Mouse (Mus musculus) CH12.LX (cell line): ENCODE measurements at regions not wholly inside any gene's neighbourhood (a gene's known extent, or its start where the extent isn't known, plus 50 kb on each side); places are given as distances from the start of the nearest gene placed in this dataset.

ENCODE experiments used
- DNase-seq: peaks from one replicate; pipeline ENCODE4 v3.0.0-alpha.2; 2013; ENCODE audit errors: extremely low read depth
- H3K27ac ChIP-seq: 2 replicates; pipeline ENCODE4 v1.5.1; 2012; ENCODE audit warnings: low read depth, mild to moderate bottlenecking, control low read depth, moderate library complexity; ENCODE audit not compliant: insufficient read depth
- H3K27me3 ChIP-seq: replicated peaks from 2 replicates; pipeline ENCODE3; 2012; ENCODE audit warnings: inconsistent platforms
- H3K36me3 ChIP-seq, 2 experiments: replicated peaks in 1 of 2; 2 replicates each; pipeline versions ENCODE3 to v1.6.1; 2012; ENCODE audit warnings: inconsistent platforms in 1 of 2, low read length in 1 of 2, mild to moderate bottlenecking in 1 of 2, mixed read lengths in 1 of 2, moderate library complexity in 1 of 2; ENCODE audit not compliant: control insufficient read depth in 1 of 2, insufficient read depth in 1 of 2
- H3K4me1 ChIP-seq, 2 experiments: 2 replicates each; pipeline ENCODE4 v1.6.1; 2012; ENCODE audit warnings: inconsistent platforms in 1 of 2, moderate library complexity in 1 of 2; ENCODE audit not compliant: insufficient read depth in 2 of 2, control insufficient read depth in 1 of 2
- H3K4me2 ChIP-seq: 2 replicates; pipeline ENCODE4 v1.6.1; 2012; ENCODE audit warnings: low read depth, mild to moderate bottlenecking, control low read depth; ENCODE audit not compliant: poor library complexity, insufficient read depth, severe bottlenecking
- H3K4me3 ChIP-seq, 3 experiments: fragments of 150-350 bp in 1 of 3; sonication (generic) in 1 of 3; replicated peaks in 1 of 3; 2 replicates each; pipeline versions ENCODE3 to v1.5.1; 2011 to 2012; ENCODE audit warnings: low read depth in 2 of 3, low read length in 2 of 3, mild to moderate bottlenecking in 2 of 3, moderate library complexity in 2 of 3, control low read depth in 1 of 3, improper control_type of control experiment in 1 of 3, inconsistent platforms in 1 of 3, mixed read lengths in 1 of 3; ENCODE audit not compliant: poor library complexity in 1 of 3
- H3K79me2 ChIP-seq: replicated peaks from 2 replicates; pipeline ENCODE4 v1.6.1; 2012; ENCODE audit warnings: mild to moderate bottlenecking, moderate library complexity; ENCODE audit not compliant: control insufficient read depth, poor library complexity, insufficient read depth, severe bottlenecking; ENCODE audit errors: extremely low read depth
- H3K9ac ChIP-seq: 2 replicates; pipeline ENCODE4 v1.6.1; 2012; ENCODE audit warnings: low read depth, mild to moderate bottlenecking, control low read depth, moderate library complexity; ENCODE audit not compliant: insufficient read depth
- H3K9me3 ChIP-seq: replicated peaks from 2 replicates; pipeline ENCODE3; 2012; ENCODE audit warnings: low read length, inconsistent platforms, mixed read lengths
- CHD1 ChIP-seq: IDR thresholded peaks from 2 replicates; pipeline ENCODE4 v1.6.1; 2012; ENCODE audit warnings: low read depth, low read length, improper control_type of control experiment, inconsistent platforms
- CHD2 ChIP-seq: IDR thresholded peaks from 2 replicates; pipeline ENCODE4 v1.6.1; 2011; ENCODE audit warnings: low read length, improper control_type of control experiment
- CTCF ChIP-seq, 2 experiments: IDR thresholded peaks in 1 of 2; conservative IDR thresholded peaks in 1 of 2; 2 replicates each; pipeline ENCODE4 v1.5.1; 2011 to 2012; ENCODE audit warnings: low read depth in 2 of 2, low read length in 2 of 2, improper control_type of control experiment in 1 of 2, inconsistent platforms in 1 of 2, mild to moderate bottlenecking in 1 of 2, moderate library complexity in 1 of 2
- E2F4 ChIP-seq: IDR thresholded peaks from 2 replicates; pipeline ENCODE4 v1.6.1; 2011; ENCODE audit warnings: low read depth, low read length, improper control_type of control experiment; ENCODE audit not compliant: insufficient replicate concordance
- ELF1 ChIP-seq: IDR thresholded peaks from 2 replicates; pipeline ENCODE4 v1.6.1; 2014; ENCODE audit warnings: low read depth, mild to moderate bottlenecking, inconsistent platforms, low read length, improper control_type of control experiment
- EP300 ChIP-seq: IDR thresholded peaks from 2 replicates; pipeline ENCODE4 v1.6.1; 2011; ENCODE audit warnings: low read length, improper control_type of control experiment
- ETS1 ChIP-seq: conservative IDR thresholded peaks from 2 replicates; pipeline ENCODE4 v1.6.1; 2012; ENCODE audit warnings: low read depth, mild to moderate bottlenecking, inconsistent platforms, low read length, improper control_type of control experiment, moderate library complexity
- HCFC1 ChIP-seq: IDR thresholded peaks from 2 replicates; pipeline ENCODE4 v1.6.1; 2012; ENCODE audit warnings: low read depth, mild to moderate bottlenecking, inconsistent platforms, low read length, improper control_type of control experiment
- JUND ChIP-seq: conservative IDR thresholded peaks from 2 replicates; pipeline ENCODE4 v1.6.1; 2011; ENCODE audit warnings: low read depth, low read length, improper control_type of control experiment
- KAT2A ChIP-seq: IDR thresholded peaks from 2 replicates; pipeline ENCODE4 v1.6.1; 2012; ENCODE audit warnings: low read length, improper control_type of control experiment, inconsistent platforms; ENCODE audit not compliant: insufficient replicate concordance
- MAFK ChIP-seq: IDR thresholded peaks from 2 replicates; pipeline ENCODE4 v1.6.1; 2011; ENCODE audit warnings: low read length, improper control_type of control experiment; ENCODE audit not compliant: insufficient replicate concordance
- MAX ChIP-seq: IDR thresholded peaks from 2 replicates; pipeline ENCODE4 v1.6.1; 2011; ENCODE audit warnings: low read length, improper control_type of control experiment
- MAZ ChIP-seq: IDR thresholded peaks from 2 replicates; pipeline ENCODE4 v1.6.1; 2012; ENCODE audit warnings: low read depth, mild to moderate bottlenecking, inconsistent platforms, low read length, improper control_type of control experiment, moderate library complexity
- MYC ChIP-seq: IDR thresholded peaks from 2 replicates; pipeline ENCODE4 v1.6.1; 2011; ENCODE audit warnings: low read depth, mild to moderate bottlenecking, improper control_type of control experiment, low read length
- PAX5 ChIP-seq: IDR thresholded peaks from 2 replicates; pipeline ENCODE4 v1.6.1; 2012; ENCODE audit warnings: low read length, inconsistent platforms, mixed read lengths
- POLR2A ChIP-seq: IDR thresholded peaks from 2 replicates; pipeline ENCODE4 v1.6.1; 2011; ENCODE audit warnings: low read depth, mild to moderate bottlenecking, improper control_type of control experiment, low read length
- RAD21 ChIP-seq: IDR thresholded peaks from 2 replicates; pipeline ENCODE4 v1.6.1; 2011; ENCODE audit warnings: low read depth, mild to moderate bottlenecking, low read length, improper control_type of control experiment, moderate library complexity
- TBP ChIP-seq: conservative IDR thresholded peaks from 2 replicates; pipeline ENCODE4 v1.6.1; 2011; ENCODE audit warnings: low read depth, low read length, improper control_type of control experiment
- TCF12 ChIP-seq: IDR thresholded peaks from 2 replicates; pipeline ENCODE4 v1.6.1; 2014; ENCODE audit warnings: low read depth, mild to moderate bottlenecking, inconsistent platforms, low read length, improper control_type of control experiment
- UBTF ChIP-seq: IDR thresholded peaks from 2 replicates; pipeline ENCODE4 v1.6.1; 2012; ENCODE audit warnings: low read depth, mild to moderate bottlenecking, inconsistent platforms, low read length, improper control_type of control experiment, moderate library complexity
- USF1 ChIP-seq: IDR thresholded peaks from 2 replicates; pipeline ENCODE4 v1.6.1; 2014; ENCODE audit warnings: low read depth, mild to moderate bottlenecking, inconsistent platforms, low read length, improper control_type of control experiment
- ZMIZ1 ChIP-seq: IDR thresholded peaks from 2 replicates; pipeline ENCODE4 v1.6.1; 2012; ENCODE audit warnings: low read depth, mild to moderate bottlenecking, inconsistent platforms, low read length, improper control_type of control experiment
- ZNF384 ChIP-seq: IDR thresholded peaks from 2 replicates; pipeline ENCODE4 v1.6.1; 2012; ENCODE audit warnings: low read depth, low read length, improper control_type of control experiment, inconsistent platforms
- dilution Hi-C: fragments of 300-500 bp; cut with MboI; formaldehyde crosslinking; loops from 2 replicates; pipeline ENCODE4 v1.14.3; 2020; ENCODE audit warnings: low sequenced_read_pairs; ENCODE audit not compliant: extremely low pct_unique_long_range_greater_than_20kb, extremely low pct_ligation_motif_present
- in situ Hi-C: fragments of 300-500 bp; cut with MboI; formaldehyde crosslinking; loops from 3 replicates; pipeline ENCODE4 v1.14.3; 2019; ENCODE audit warnings: low sequenced_read_pairs, low pct_ligation_motif_present, low pct_unique_long_range_greater_than_20kb, mixed read lengths

GRCm38 (mm10) chr14:46129762-46130161, 249.5 kb upstream of the Gm15217 start:
- H3K9me3 ChIP-seq = no peaks in the 10 kb centered on the region
- H3K4me3 ChIP-seq = no peak overlapping the region
- H3K4me1 ChIP-seq = no peaks in the 10 kb centered on the region
- no peak overlapping the region for H3K27ac ChIP-seq
- peak; percentile 76; the same call in 1 of the 2 replicates for TF ChIP-seq MAFK
- TF ChIP-seq PAX5 = no peak
- DNase-seq = no peak
- no peaks in the 10 kb centered on the region for H3K27me3 ChIP-seq
- H3K9ac ChIP-seq = no peak overlapping the region
- no peaks in the 10 kb centered on the region for H3K36me3 ChIP-seq
- in situ Hi-C loops = no loop called here
- no peaks in the 10 kb centered on the region for H3K79me2 ChIP-seq
- no peak overlapping the region for H3K4me2 ChIP-seq
- dilution Hi-C loops = no loop called here

- no peak overlapping the region for H3K4me2 ChIP-seq
Measured at GRCm38 (mm10) chr14:46144175-46144574, 235.0 kb upstream of the Gm15217 start.

GRCm38 (mm10) chr14:46144707-46145106, 234.5 kb upstream of the Gm15217 start:
- Histone ChIP-seq H3K9me3 (peaks cover 1% of the 10 kb centered on the region), H3K79me2 (no peaks in the 10 kb centered on the region), H3K4me3 (no peak overlapping the region), H3K4me1 (no peaks in the 10 kb centered on the region), H3K4me2 (no peak overlapping the region), H3K27ac (no peak overlapping the region), H3K27me3 (no peaks in the 10 kb centered on the region), H3K9ac (no peak overlapping the region), H3K36me3 (no peaks in the 10 kb centered on the region)
- in situ Hi-C loops (no loop called here), dilution Hi-C loops (no loop called here)
- DNase-seq = no peak
- no peak for TF ChIP-seq JUND
- TF ChIP-seq EP300 = no peak
- TF ChIP-seq ZMIZ1 = no peak
- TF ChIP-seq RAD21 = no peak
- no peak for TF ChIP-seq TBP
- TF ChIP-seq KAT2A = no peak
- TF ChIP-seq MAX = no peak
- TF ChIP-seq CHD1 = no peak
- TF ChIP-seq MYC = no peak
- no peak for TF ChIP-seq MAZ
- TF ChIP-seq ELF1 = no peak
- no peak for TF ChIP-seq ZNF384
- no peak for TF ChIP-seq UBTF

More at GRCm38 (mm10) chr14:46144175-46144574, 235.0 kb upstream of the Gm15217 start:
- H3K9me3 ChIP-seq = peaks cover 2% of the 10 kb centered on the region
- in situ Hi-C loops = no loop called here
- no peak for DNase-seq
- H3K4me1 ChIP-seq = no peaks in the 10 kb centered on the region
- H3K79me2 ChIP-seq = no peaks in the 10 kb centered on the region
- no peak overlapping the region for H3K27ac ChIP-seq
- H3K4me3 ChIP-seq = no peak overlapping the region
- no peaks in the 10 kb centered on the region for H3K27me3 ChIP-seq
- H3K36me3 ChIP-seq = no peaks in the 10 kb centered on the region
- dilution Hi-C loops = no loop called here
- H3K9ac ChIP-seq = no peak overlapping the region
- no peak for TF ChIP-seq TCF12
- TF ChIP-seq ELF1 = no peak
- no peak for TF ChIP-seq JUND
- no peak for TF ChIP-seq HCFC1
- TF ChIP-seq USF1 = no peak
- no peak for TF ChIP-seq CTCF (conservative IDR thresholded peaks at IDR 0.05 in 1 of 2, IDR thresholded peaks at IDR 0.05 in 1 of 2; ENCODE audit: low read depth in 2 of 2, low read length in 2 of 2)
- TF ChIP-seq MAFK = no peak
- no peak for TF ChIP-seq POLR2A
- no peak for TF ChIP-seq ETS1
- TF ChIP-seq MAZ = no peak
- no peak for TF ChIP-seq CHD2
- no peak for TF ChIP-seq E2F4
- TF ChIP-seq EP300 = no peak
